Mouse (Mus musculus) hindbrain, embryonic 10.5 days (tissue): ENCODE data around the gene Kctd18. TPM values are rescaled to one million over a fixed set of nuclear protein-coding genes. Genes with fewer than 3 reads are reported as not detected.
"Not testable (repeated sequence)": the region's sequence is repeated elsewhere in the genome, so short reads cannot be mapped to it uniquely, and the experiment has no call there.

Experiments used
- DNase-seq: peaks from one replicate; pipeline ENCODE4 v3.0.0-alpha.2; 2017; ENCODE audit warnings: low spot score
- H3K27ac ChIP-seq: fragments of 300-500 bp; sonication (generic); 2 replicates; pipeline ENCODE4 v1.5.1; 2016; ENCODE audit warnings: mild to moderate bottlenecking, moderate library complexity
- H3K27me3 ChIP-seq: fragments of 300-500 bp; sonication (generic); 2 replicates; pipeline ENCODE4 v1.6.1; 2016; ENCODE audit warnings: mild to moderate bottlenecking; ENCODE audit not compliant: poor library complexity, insufficient read depth, severe bottlenecking
- H3K36me3 ChIP-seq: fragments of 300-500 bp; sonication (generic); 2 replicates; pipeline ENCODE4 v1.6.1; 2016; ENCODE audit warnings: mild to moderate bottlenecking, moderate library complexity
- H3K4me1 ChIP-seq: fragments of 300-500 bp; sonication (generic); replicated peaks from 2 replicates; pipeline ENCODE4 v1.6.1; 2016; ENCODE audit warnings: mild to moderate bottlenecking
- H3K4me3 ChIP-seq: fragments of 300-500 bp; sonication (generic); 2 replicates; pipeline ENCODE4 v1.5.1; 2016; ENCODE audit warnings: mild to moderate bottlenecking, moderate library complexity
- H3K9me3 ChIP-seq: fragments of 300-500 bp; sonication (generic); 2 replicates; pipeline ENCODE4 v1.6.1; 2016; ENCODE audit warnings: mild to moderate bottlenecking, moderate library complexity
- WGBS: fragments of 180-500 bp; shearing (Covaris S2); methylation state at CpG from one replicate; pipeline ENCODE4 v1.1.7; 2016; 5-methylcytosine and 5-hydroxymethylcytosine counted together
- polyA plus RNA-seq: library from polyadenylated mRNA; unstranded; fragments of >200 nt; fragmentation: Nextera tagmentation; extraction: Ambion mirVana; gene quantifications from 2 replicates; pipeline ENCODE4 v1.2.1, GENCODE M21; 2016

Kctd18 gene
- polyA plus RNA-seq: 18.5 and 19.2 TPM in 2 replicates

GRCm38 (mm10) chr1:58018856-58019255, at the start of gene Kctd18:
TSS of gene Kctd18 (minus strand) at chr1:58018956.
- Histone ChIP-seq H3K4me3 (no peak within 1 kb of the TSS), H3K27ac (no peak within 1 kb of the TSS), H3K27me3 (no peaks in the 10 kb centered on the region), H3K9me3 (no peaks in the 10 kb centered on the region), H3K4me1 (no peaks in the 10 kb centered on the region), H3K36me3 (peaks cover 100% of the 10 kb centered on the region)
- WGBS: 96% methylated on average over 7 of the region's 7 CpGs
- DNase-seq: no peak

- 80% methylated on average over 3 of the region's 3 CpGs for WGBS
- DNase-seq: no peak
- H3K9me3 ChIP-seq: no peaks in the 10 kb centered on the region
- H3K4me1 ChIP-seq: no peaks in the 10 kb centered on the region
- no peak overlapping the region for H3K4me3 ChIP-seq
- H3K27me3 ChIP-seq: no peaks in the 10 kb centered on the region
- H3K27ac ChIP-seq: no peak overlapping the region
- no peaks in the 10 kb centered on the region for H3K36me3 ChIP-seq
Measured at GRCm38 (mm10) chr1:58065606-58066005, 46.9 kb upstream of the Kctd18 start.

DNA sequence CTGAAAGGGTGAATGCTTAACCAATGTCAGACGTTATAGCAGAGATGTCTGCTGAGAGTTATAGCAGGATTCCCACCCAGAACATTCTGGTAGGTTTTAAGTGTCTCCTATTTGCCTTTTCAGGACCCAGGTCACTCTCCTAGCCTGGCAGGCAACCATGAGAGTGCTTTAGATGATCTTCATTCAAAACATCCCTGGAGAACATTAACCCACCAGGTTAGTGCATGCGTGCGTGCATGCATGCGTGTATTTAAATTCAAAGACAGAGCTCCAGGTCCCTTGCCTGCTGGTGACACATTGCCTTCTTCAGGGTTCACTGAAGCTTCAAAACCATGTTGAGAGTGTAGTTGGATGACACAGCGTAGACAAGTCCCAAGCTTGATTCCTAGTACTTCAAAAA, 46.4 kb upstream of the Kctd18 start:
- no peaks in the 10 kb centered on the region for H3K36me3 ChIP-seq
- no peaks in the 10 kb centered on the region for H3K4me1 ChIP-seq
- DNase-seq: no peak
- no peaks in the 10 kb centered on the region for H3K9me3 ChIP-seq
- no peak overlapping the region for H3K4me3 ChIP-seq
- WGBS: 93% methylated on average over 5 of the region's 5 CpGs
- no peaks in the 10 kb centered on the region for H3K27me3 ChIP-seq
- no peak overlapping the region for H3K27ac ChIP-seq

DNA sequence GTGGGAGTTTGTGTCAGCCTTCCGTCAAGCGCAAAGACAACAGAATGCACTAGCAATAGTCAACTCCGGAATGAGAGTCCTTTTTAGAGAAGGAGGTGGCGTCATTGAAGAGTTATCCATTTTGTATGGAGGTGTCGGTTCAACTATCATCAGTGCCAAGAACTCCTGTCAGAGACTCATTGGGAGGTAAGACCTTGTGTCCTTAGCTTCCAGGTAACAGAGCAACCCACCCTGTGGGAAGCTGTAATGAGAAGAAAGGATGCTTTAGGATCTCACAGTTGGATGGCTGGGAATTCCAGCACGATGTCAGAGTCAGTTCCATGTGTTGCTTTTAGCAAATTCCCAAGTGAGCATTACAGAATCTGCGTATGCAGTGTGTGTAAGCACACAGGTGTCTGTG, 43.4 kb upstream of the Kctd18 start:
- Histone ChIP-seq H3K4me1 (no peaks in the 10 kb centered on the region), H3K9me3 (no peaks in the 10 kb centered on the region), H3K36me3 (no peaks in the 10 kb centered on the region), H3K4me3 (no peak overlapping the region), H3K27ac (no peak overlapping the region), H3K27me3 (no peaks in the 10 kb centered on the region)
- 87% methylated on average over 7 of the region's 7 CpGs for WGBS
- DNase-seq: no peak

GRCm38 (mm10) chr1:58058846-58059245, 40.1 kb upstream of the Kctd18 start:
- 95% methylated on average over 4 of the region's 4 CpGs for WGBS
- no peaks in the 10 kb centered on the region for H3K9me3 ChIP-seq

GRCm38 (mm10) chr1:58056939-58057338, 38.2 kb upstream of the Kctd18 start:
- no peaks in the 10 kb centered on the region for H3K9me3 ChIP-seq
- H3K4me3 ChIP-seq: no peak overlapping the region
- no peaks in the 10 kb centered on the region for H3K27me3 ChIP-seq
- WGBS: 82% methylated on average over 11 of the region's 11 CpGs
- H3K4me1 ChIP-seq: 0 out of 2 replicates have a peak, but pooled peaks cover 4% of the 10 kb centered on the region
- H3K27ac ChIP-seq: no peak overlapping the region
- DNase-seq: no peak
- H3K36me3 ChIP-seq: no peaks in the 10 kb centered on the region

More at GRCm38 (mm10) chr1:58058846-58059245, 40.1 kb upstream of the Kctd18 start:
- no peaks in the 10 kb centered on the region for H3K36me3 ChIP-seq
- no peak overlapping the region for H3K4me3 ChIP-seq
- no peak for DNase-seq
- H3K27ac ChIP-seq: no peak overlapping the region
- 0 out of 2 replicates have a peak, but pooled peaks cover 4% of the 10 kb centered on the region for H3K4me1 ChIP-seq
- no peaks in the 10 kb centered on the region for H3K27me3 ChIP-seq

GRCm38 (mm10) chr1:58056074-58056807, 37.5 kb upstream of the Kctd18 start:
- DNase-seq: no peak
- Histone ChIP-seq H3K36me3 (no peaks in the 10 kb centered on the region), H3K27ac (no peak overlapping the region), H3K4me3 (no peak overlapping the region), H3K9me3 (no peaks in the 10 kb centered on the region), H3K4me1 (0 out of 2 replicates have a peak, but pooled peaks cover 4% of the 10 kb centered on the region), H3K27me3 (no peaks in the 10 kb centered on the region)
- whole genome bisulfite sequencing: 86% methylated on average over 13 of the region's 13 CpGs

DNA sequence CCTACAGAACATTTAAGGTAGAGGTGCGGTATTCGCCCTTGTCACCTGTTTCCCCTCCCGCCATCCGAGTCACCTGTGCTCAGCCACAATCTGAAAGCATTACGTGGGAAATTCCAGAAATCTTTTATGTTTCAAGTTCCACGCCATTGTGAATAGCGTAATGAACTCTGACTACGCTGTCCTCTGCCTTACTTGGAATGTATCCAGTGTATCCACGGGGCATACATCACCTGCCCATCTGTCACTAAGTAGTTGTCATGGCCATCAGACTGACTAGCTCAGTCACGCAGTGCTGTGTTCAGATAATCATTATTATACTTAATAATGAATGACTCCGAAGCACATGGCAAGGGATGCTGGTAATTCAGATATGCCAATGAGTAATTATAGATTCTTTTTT, 36.8 kb upstream of the Kctd18 start:
- 90% methylated on average over 11 of the region's 11 CpGs for WGBS
- H3K4me1 ChIP-seq: 0 out of 2 replicates have a peak, but pooled peaks cover 4% of the 10 kb centered on the region
- no peaks in the 10 kb centered on the region for H3K9me3 ChIP-seq
- H3K27me3 ChIP-seq: no peaks in the 10 kb centered on the region
- H3K27ac ChIP-seq: no peak overlapping the region
- no peak overlapping the region for H3K4me3 ChIP-seq
- DNase-seq: no peak
- H3K36me3 ChIP-seq: no peaks in the 10 kb centered on the region

DNA sequence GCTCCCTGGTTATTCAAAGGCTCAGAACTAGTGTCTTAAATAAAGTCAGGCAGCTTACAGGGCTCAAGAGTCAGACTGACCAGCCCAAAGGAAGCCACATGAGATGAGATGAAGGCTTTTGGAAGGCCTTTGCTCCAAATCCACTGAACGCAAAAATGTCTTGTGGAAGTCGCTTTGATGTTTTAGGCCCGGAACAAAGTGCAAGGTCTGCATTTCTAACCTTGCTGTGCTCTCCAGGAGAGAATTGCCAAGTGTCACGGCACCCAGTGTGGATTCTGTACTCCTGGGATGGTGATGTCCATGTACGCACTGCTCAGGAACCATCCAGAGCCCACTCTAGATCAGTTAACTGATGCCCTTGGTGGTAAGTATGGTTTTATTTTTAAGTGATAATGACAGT, 30.4 kb upstream of the Kctd18 start:
- Histone ChIP-seq H3K9me3 (no peaks in the 10 kb centered on the region), H3K27ac (no peak overlapping the region), H3K36me3 (no peaks in the 10 kb centered on the region), H3K27me3 (no peaks in the 10 kb centered on the region), H3K4me3 (no peak overlapping the region), H3K4me1 (no peaks in the 10 kb centered on the region)
- WGBS: 90% methylated on average over 5 of the region's 5 CpGs
- no peak for DNase-seq

GRCm38 (mm10) chr1:58046721-58047290, 28.1 kb upstream of the Kctd18 start:
- no peaks in the 10 kb centered on the region for H3K9me3 ChIP-seq
- H3K36me3 ChIP-seq: no peaks in the 10 kb centered on the region
- 67% methylated on average over 3 of the region's 3 CpGs for WGBS
- H3K27me3 ChIP-seq: no peaks in the 10 kb centered on the region
- no peaks in the 10 kb centered on the region for H3K4me1 ChIP-seq
- DNase-seq: no peak
- no peak overlapping the region for H3K27ac ChIP-seq
- no peak overlapping the region for H3K4me3 ChIP-seq

DNA sequence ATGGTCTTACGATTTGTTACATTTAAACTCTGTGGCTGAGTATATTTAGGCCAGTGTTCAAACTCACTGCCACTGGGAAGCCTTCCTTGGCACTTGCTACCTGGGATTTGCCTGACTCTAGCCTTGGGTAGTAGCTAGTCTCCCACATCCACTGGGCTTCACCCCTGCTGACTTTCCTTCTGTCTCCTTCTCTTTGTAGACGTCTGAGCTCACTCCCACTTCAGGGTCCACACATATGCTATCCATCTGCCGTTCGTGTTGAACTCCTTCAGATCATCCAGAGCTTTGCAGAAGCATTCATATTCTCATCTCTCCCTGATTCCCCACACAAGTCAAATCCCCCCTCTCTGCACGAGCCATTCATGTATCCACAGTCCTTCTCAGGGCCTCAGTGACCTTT, 26.8 kb upstream of the Kctd18 start:
- WGBS: 69% methylated on average over 5 of the region's 5 CpGs
- H3K27me3 ChIP-seq: no peaks in the 10 kb centered on the region
- no peak overlapping the region for H3K27ac ChIP-seq
- H3K9me3 ChIP-seq: no peaks in the 10 kb centered on the region
- H3K4me1 ChIP-seq: no peaks in the 10 kb centered on the region
- H3K36me3 ChIP-seq: no peaks in the 10 kb centered on the region
- no peak overlapping the region for H3K4me3 ChIP-seq
- DNase-seq: no peak

DNA sequence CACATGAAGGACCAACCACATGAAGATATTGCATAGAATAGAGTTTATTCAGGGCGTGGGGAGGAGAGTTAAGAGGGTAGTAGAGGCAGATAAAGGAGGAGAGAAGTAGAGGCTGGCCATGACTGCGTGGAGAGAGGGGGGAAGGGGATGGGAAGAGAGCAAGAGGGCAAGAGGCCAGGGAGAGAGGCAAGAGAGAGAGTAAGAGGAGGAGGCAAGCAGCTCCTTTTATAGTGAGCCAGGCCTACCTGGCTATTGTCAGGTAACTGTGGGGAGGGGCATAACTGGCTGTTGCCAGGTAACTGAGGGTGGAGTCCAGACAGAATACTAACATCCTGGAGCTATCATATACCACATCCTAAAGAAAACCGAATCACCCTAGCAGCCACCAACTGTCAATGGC, 26.3 kb upstream of the Kctd18 start:
- Histone ChIP-seq H3K4me1 (no peaks in the 10 kb centered on the region), H3K36me3 (no peaks in the 10 kb centered on the region), H3K9me3 (no peaks in the 10 kb centered on the region), H3K27me3 (no peaks in the 10 kb centered on the region), H3K4me3 (no peak overlapping the region), H3K27ac (no peak overlapping the region)
- WGBS: 69% methylated on average over 3 of the region's 3 CpGs
- DNase-seq: no peak

GRCm38 (mm10) chr1:58037306-58037705, 18.6 kb upstream of the Kctd18 start:
- not testable (repeated sequence) for H3K36me3 ChIP-seq, H3K4me3 ChIP-seq, H3K27me3 ChIP-seq, H3K9me3 ChIP-seq, DNase-seq, H3K4me1 ChIP-seq, H3K27ac ChIP-seq
- 94% methylated on average over 9 of the region's 9 CpGs for WGBS
